Comparison of ENCODE assay signal across 8 mouse cellular contexts in the genomic region with DNA sequence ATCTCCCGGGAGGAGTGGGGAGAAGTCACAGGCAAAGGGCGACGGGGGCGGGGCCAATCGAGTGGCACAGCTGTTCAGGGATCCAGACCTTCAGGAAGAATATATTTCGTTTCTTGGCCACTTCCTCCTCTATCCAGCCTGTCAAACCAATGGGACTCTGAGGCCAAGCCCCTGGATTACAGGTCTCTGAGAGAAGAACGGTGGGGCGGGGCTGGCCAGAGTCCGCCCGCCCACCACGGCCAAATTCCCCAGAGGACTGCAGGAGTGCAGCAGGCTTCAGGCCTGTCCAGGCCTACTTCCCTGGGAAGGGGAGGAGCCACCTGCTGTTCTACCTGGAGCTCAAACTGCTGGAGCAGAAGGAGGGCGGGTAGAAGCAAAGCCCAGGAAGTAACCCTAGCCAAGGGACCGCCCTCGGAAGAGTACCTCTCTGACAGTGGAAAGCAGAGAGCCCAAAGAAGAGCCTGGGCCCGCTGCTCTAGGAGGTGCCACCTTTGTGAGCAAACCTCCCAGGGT. TPM values are rescaled to one million over a fixed set of nuclear protein-coding genes. Genes with fewer than 3 reads are reported as not detected.
DNase-seq lines count a peak whose midpoint lies in the region; ATAC-seq and TF ChIP-seq lines count a peak whose summit lies in the region.

Ptpn6 (minus strand) TSS at position 204 of the 513 bp plus-strand sequence.

- WGBS in hindbrain, embryonic 10.5 days: 25% methylated on average over 15 of the region's 15 CpGs
- 41% methylated on average over 15 of the region's 15 CpGs for WGBS in hindbrain, postnatal 0 days
- 33% methylated on average over 15 of the region's 15 CpGs for WGBS in hindbrain, embryonic 14.5 days
- 23% methylated on average over 15 of the region's 15 CpGs for WGBS in midbrain, embryonic 14.5 days

- no peak within 1 kb of the TSS for H3K9ac ChIP-seq in hindbrain, postnatal 0 days (replicated peaks; ENCODE audit: low read length)
- peak within 1 kb of the TSS; percentile 96 for H3K9ac ChIP-seq in hindbrain, embryonic 14.5 days
- no peak within 1 kb of the TSS; the same call in 1 of the 2 replicates for H3K9ac ChIP-seq in midbrain, embryonic 14.5 days (replicated peaks; ENCODE audit: low read length)

- no peak for ATAC-seq in hindbrain, postnatal 0 days
- ATAC-seq in common myeloid progenitor, adult 5-6 weeks (replicated peaks; ENCODE audit: low read depth, poor library complexity, severe bottlenecking): peak; percentile 28
- ATAC-seq in hindbrain, embryonic 14.5 days (ENCODE audit: low FRiP score): no peak
- ATAC-seq in midbrain, embryonic 14.5 days (ENCODE audit: low FRiP score, low TSS enrichment): no peak

- peak; percentile 35 for DNase-seq in hindbrain, embryonic 10.5 days (ENCODE audit: low spot score)
- no peak for DNase-seq in hindbrain, postnatal 0 days (ENCODE audit: low spot score)
- no peak for DNase-seq in hindbrain, embryonic 14.5 days (ENCODE audit: low spot score)
- peak; percentile 70 for DNase-seq in liver
- DNase-seq in midbrain, embryonic 14.5 days: no peak
- peak; percentile 89 for DNase-seq in yolk sac, embryonic 10.5 days (ENCODE audit: low spot score)
- no peak for DNase-seq in cerebellum, adult 18-20 months

- H3K4me2 ChIP-seq in hindbrain, postnatal 0 days (ENCODE audit: low read depth, low read length): no peak within 1 kb of the TSS
- H3K4me2 ChIP-seq in hindbrain, embryonic 14.5 days (replicated peaks): peak within 1 kb of the TSS; percentile 83
- peak within 1 kb of the TSS; percentile 77; the same call in 1 of the 2 replicates for H3K4me2 ChIP-seq in midbrain, embryonic 14.5 days (ENCODE audit: low read length)

- peaks cover 11% of the 10 kb centered on the region for H3K36me3 ChIP-seq in hindbrain, embryonic 10.5 days
- peaks cover 9% of the 10 kb centered on the region; the same call in 1 of the 2 replicates for H3K36me3 ChIP-seq in hindbrain, postnatal 0 days (ENCODE audit: insufficient read depth, low read length)
- peaks cover 14% of the 10 kb centered on the region for H3K36me3 ChIP-seq in hindbrain, embryonic 14.5 days (replicated peaks; ENCODE audit: control insufficient read depth, insufficient read depth)
- H3K36me3 ChIP-seq in midbrain, embryonic 14.5 days (ENCODE audit: control insufficient read depth, insufficient read depth, low read length): peaks cover 18% of the 10 kb centered on the region

- H3K4me1 ChIP-seq in hindbrain, embryonic 10.5 days (replicated peaks): peaks cover 43% of the 10 kb centered on the region
- H3K4me1 ChIP-seq in hindbrain, postnatal 0 days (ENCODE audit: insufficient read depth, low read length): peaks cover 5% of the 10 kb centered on the region
- H3K4me1 ChIP-seq in hindbrain, embryonic 14.5 days (replicated peaks; ENCODE audit: control insufficient read depth, insufficient read depth, low read length): peaks cover 27% of the 10 kb centered on the region
- H3K4me1 ChIP-seq in midbrain, embryonic 14.5 days (ENCODE audit: control insufficient read depth, insufficient read depth, low read length): peaks cover 25% of the 10 kb centered on the region

- no peaks in the 10 kb centered on the region for H3K9me3 ChIP-seq in hindbrain, embryonic 10.5 days
- no peaks in the 10 kb centered on the region for H3K9me3 ChIP-seq in hindbrain, postnatal 0 days (ENCODE audit: low read length)
- H3K9me3 ChIP-seq in hindbrain, embryonic 14.5 days (ENCODE audit: control insufficient read depth, low read length): no peaks in the 10 kb centered on the region
- H3K9me3 ChIP-seq in midbrain, embryonic 14.5 days (ENCODE audit: control insufficient read depth, low read length): no peaks in the 10 kb centered on the region

- H3K27ac ChIP-seq in hindbrain, embryonic 10.5 days: peak within 1 kb of the TSS; percentile 99
- no peak within 1 kb of the TSS; the same call in 1 of the 2 replicates for H3K27ac ChIP-seq in hindbrain, postnatal 0 days
- no peak within 1 kb of the TSS for H3K27ac ChIP-seq in hindbrain, embryonic 14.5 days
- no peak within 1 kb of the TSS for H3K27ac ChIP-seq in midbrain, embryonic 14.5 days (replicated peaks; ENCODE audit: low read depth, low read length)

- peak within 1 kb of the TSS; percentile 77 for H3K4me3 ChIP-seq in hindbrain, embryonic 10.5 days
- no peak within 1 kb of the TSS for H3K4me3 ChIP-seq in hindbrain, postnatal 0 days (ENCODE audit: low read length)
- no peak within 1 kb of the TSS for H3K4me3 ChIP-seq in hindbrain, embryonic 14.5 days (replicated peaks; ENCODE audit: low read length)
- no peak within 1 kb of the TSS for H3K4me3 ChIP-seq in midbrain, embryonic 14.5 days (replicated peaks; ENCODE audit: low read depth, low read length)

- H3K27me3 ChIP-seq in hindbrain, embryonic 10.5 days (ENCODE audit: insufficient read depth, poor library complexity, severe bottlenecking): no peaks in the 10 kb centered on the region
- no peaks in the 10 kb centered on the region for H3K27me3 ChIP-seq in hindbrain, postnatal 0 days (ENCODE audit: insufficient read depth, low read length)
- H3K27me3 ChIP-seq in hindbrain, embryonic 14.5 days (ENCODE audit: control insufficient read depth, insufficient read depth, low read length): no peaks in the 10 kb centered on the region
- H3K27me3 ChIP-seq in midbrain, embryonic 14.5 days (ENCODE audit: control insufficient read depth, insufficient read depth, low read length): no peaks in the 10 kb centered on the region

- no peak for TF ChIP-seq CTCF in hindbrain, postnatal 0 days (IDR thresholded peaks at IDR 0.05; ENCODE audit: low read depth)

RNA-seq across cellular contexts. Expression of gene Ptpn6, which starts in this region (rescaled TPM):
- 7.9 and 8.2 TPM in 2 replicates for polyA plus RNA-seq in hindbrain, embryonic 10.5 days (2016; fragmentation: Nextera tagmentation; extraction: Ambion mirVana)
- total RNA-seq in hindbrain, postnatal 0 days (2014; rRNA removed): 3.8 and 3.9 TPM in 2 replicates
- 4.3 and 4.8 TPM in 2 replicates for polyA plus RNA-seq in hindbrain, postnatal 0 days (2015; fragmentation: Nextera tagmentation; extraction: Ambion mirVana)
- total RNA-seq in common myeloid progenitor, adult 5-6 weeks (2017): 235 and 315 TPM in 2 replicates
- polyA plus RNA-seq in hindbrain, embryonic 14.5 days (2014; fragmentation: Nextera tagmentation; extraction: Ambion mirVana): 3.5 and 4.3 TPM in 2 replicates
- polyA plus RNA-seq in midbrain, embryonic 14.5 days (2014; fragmentation: Nextera tagmentation; extraction: Ambion mirVana): 2.1 and 5.6 TPM in 2 replicates

Comparison
In these comparisons a context has a peak if more than half of its experiments do, and no peak if none do; other contexts are left out.
1. RNA of gene Ptpn6 (total RNA-seq): 235 to 315 TPM in common myeloid progenitor, adult 5-6 weeks; 3.8 to 3.9 TPM in hindbrain, postnatal 0 days; every median in the first group is over 10 times any median in the second.
2. DNase-seq: peak in hindbrain, embryonic 10.5 days (single experiment), liver (single experiment) and yolk sac, embryonic 10.5 days (single experiment); none in hindbrain, postnatal 0 days (single experiment), hindbrain, embryonic 14.5 days (single experiment), midbrain, embryonic 14.5 days (single experiment) and cerebellum, adult 18-20 months (0 of 2).